Mouse (Mus musculus): ENCODE measurements at regions not wholly inside any gene's neighbourhood (a gene's known extent, or its start where the extent isn't known, plus 50 kb on each side); places are given as distances from the start of the nearest gene placed in this dataset.

GRCm38 (mm10) chr1:119329693-119330434 lies 92.2 kb downstream of the Inhbb start:
- TF ChIP-seq CTCF (IDR thresholded peaks at IDR 0.05; ENCODE audit: borderline replicate concordance, extremely low read depth, insufficient read depth, insufficient read length): no peak
- TF ChIP-seq POLR2A (IDR thresholded peaks at IDR 0.05; ENCODE audit: borderline replicate concordance, extremely low read depth, insufficient read depth, insufficient read length, poor library complexity, severe bottlenecking): no peak

All from brain, embryonic 14.5 days (tissue).